Mouse (Mus musculus) thymus, postnatal 14 days (tissue): ENCODE results near the gene Ccdc162.
A peak's percentile ranks its signal among the peaks of the same experiment; 100 is the strongest.

Source experiments
- DNase-seq: peaks from one replicate; pipeline ENCODE4 v3.0.0; 2021

Gene Ccdc162

DNA sequence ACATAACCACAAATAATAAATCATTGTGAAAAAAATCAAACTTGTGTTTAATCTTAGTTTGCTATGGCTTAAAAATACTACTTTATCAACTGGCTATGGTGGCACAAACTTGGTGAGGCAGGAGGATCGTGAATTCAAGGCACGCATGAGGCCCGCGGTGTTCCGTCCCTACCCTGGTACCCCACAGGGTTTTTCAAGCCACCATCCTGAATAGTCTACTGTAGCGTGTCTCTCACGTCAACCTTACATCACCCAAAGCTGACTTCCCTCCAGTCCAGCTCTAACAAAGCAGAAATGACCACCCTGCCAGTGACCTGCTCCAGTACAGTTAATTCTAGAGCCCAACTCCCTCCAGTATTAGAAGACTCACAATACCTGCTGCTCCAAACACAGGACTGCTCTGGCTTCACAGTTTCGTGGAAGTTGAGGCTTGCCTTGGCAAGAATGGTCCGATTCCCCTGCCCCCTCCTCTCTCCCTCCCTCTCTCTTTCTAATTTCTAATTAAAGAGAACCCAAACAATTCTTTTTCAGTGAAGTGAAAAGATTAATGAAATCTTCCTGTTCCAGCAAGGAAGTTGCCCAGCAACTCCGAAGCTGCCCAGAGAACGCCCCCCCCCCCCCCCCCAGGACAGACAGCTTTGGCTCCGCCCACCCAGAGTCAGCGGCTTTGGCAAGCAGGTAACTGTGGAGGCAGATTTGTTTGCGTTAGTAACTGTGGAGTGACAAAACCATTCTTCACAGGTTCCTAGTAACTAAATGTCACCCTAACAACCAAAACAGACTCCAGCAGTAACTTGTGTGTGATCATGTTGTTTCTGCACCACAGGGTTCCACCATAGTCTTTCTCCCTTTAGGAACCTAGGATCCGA is at the start of gene Ccdc162:
TSS of gene Ccdc162 (minus strand) at position 606 of the 869 bp plus-strand sequence.
- no peak for DNase-seq

DNA sequence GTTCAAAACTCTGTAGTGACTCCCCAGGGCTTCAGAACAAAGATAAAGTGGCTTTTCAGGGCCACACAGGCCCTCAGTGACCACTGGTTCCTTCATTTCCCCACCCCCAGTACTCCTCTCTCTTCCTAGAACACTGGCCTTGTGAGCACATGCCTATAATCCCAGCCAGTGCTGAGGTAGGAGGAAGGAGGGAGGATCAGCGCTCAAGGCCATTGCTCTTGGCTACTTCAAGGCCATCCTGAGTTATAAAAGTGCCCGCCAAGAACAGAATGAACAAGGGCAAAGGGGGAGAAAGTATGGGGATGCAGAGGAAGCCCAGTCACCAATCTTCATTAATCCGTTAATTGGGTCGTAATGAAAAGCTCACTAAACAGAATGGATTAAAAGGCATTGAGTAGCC is 49.2 kb upstream of the Ccdc162 start:
- DNase-seq: no peak

GRCm38 (mm10) chr10:41763741-41764385 is 47.4 kb upstream of the Ccdc162 start:
- DNase-seq: no peak

GRCm38 (mm10) chr10:41760866-41761265 is 44.4 kb upstream of the Ccdc162 start:
- no peak for DNase-seq

- DNase-seq: no peak
Observed at GRCm38 (mm10) chr10:41758041-41758440, 41.6 kb upstream of the Ccdc162 start.

- DNase-seq: no peak
Observed at GRCm38 (mm10) chr10:41757226-41757625, 40.8 kb upstream of the Ccdc162 start.

DNA sequence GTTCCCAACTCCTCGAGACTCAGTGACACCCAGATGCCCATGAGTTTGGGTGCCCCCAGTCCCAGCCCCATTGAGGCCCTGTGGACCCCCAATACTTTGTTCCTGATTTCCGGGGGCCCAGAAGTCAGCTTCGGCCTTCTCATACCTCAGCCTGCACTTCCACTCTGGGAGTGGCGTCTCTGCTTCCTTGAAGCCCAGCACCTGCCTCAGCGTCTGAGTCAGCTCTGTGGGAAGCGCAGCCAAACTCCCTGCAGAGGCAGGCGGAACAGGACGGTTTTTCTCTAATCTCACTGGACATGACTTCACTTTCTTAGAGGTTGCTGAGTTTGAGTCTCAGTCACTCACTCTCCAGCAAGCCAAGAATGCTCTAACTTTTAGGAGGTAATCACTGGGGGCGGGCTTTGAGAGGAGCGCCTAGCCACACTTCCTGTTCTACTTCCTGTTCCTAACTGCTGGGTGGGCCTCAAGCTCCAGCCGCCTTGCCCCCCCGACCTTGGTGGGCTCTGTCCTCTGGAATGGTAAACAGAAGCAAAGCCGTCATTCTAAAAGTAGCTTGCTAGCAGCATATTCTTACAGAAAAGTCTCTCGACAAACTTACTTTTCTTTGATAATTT is 35.5 kb upstream of the Ccdc162 start:
- peak; percentile 51 for DNase-seq

- DNase-seq: no peak
Observed at GRCm38 (mm10) chr10:41749306-41749705, 32.9 kb upstream of the Ccdc162 start.

GRCm38 (mm10) chr10:41746554-41746953 is 30.1 kb upstream of the Ccdc162 start:
- DNase-seq: no peak

- no peak for DNase-seq
Observed at GRCm38 (mm10) chr10:41744006-41744405, 27.6 kb upstream of the Ccdc162 start.

- DNase-seq: no peak
Observed at GRCm38 (mm10) chr10:41740221-41740620, 23.8 kb upstream of the Ccdc162 start.

GRCm38 (mm10) chr10:41737245-41737644 is 20.8 kb upstream of the Ccdc162 start:
- no peak for DNase-seq

DNA sequence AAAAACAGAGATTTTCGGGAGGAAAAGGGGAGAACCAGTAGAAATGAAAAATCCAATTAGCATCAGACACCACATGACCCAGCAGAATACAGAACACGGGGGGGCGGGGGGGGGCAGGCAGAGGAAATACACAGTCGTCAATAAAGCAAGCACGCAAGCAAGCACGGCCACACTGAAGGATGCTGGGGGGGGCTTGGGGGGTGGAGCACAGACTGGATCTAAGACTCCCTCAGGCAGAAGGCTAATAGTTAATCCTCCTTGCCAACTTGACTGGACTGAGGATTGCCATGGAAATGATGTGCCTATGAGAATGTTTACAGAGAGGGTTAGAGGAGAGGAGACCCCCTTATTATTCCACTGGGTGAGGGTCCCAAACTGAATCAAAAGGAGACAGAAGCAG is 19.0 kb upstream of the Ccdc162 start:
- DNase-seq: no peak

DNA sequence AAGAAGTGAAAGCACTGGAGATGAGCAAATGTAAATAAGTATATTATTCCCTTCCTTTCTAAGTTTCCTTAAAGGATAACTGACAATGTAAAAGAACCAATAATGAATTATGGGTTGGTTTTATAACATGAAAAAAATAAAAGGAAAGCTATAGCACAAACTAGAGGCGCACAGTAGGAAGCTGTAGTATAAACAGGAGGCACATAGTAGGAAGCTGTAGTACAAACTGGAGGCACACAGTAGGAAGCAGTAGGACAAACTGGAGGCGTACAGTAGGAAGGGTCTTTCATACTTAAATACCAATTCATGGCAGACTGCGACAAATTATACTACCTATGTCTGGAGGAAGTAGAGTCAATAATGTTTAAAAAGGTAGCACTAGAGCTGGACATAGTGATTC is 16.8 kb upstream of the Ccdc162 start:
- DNase-seq: no peak

DNA sequence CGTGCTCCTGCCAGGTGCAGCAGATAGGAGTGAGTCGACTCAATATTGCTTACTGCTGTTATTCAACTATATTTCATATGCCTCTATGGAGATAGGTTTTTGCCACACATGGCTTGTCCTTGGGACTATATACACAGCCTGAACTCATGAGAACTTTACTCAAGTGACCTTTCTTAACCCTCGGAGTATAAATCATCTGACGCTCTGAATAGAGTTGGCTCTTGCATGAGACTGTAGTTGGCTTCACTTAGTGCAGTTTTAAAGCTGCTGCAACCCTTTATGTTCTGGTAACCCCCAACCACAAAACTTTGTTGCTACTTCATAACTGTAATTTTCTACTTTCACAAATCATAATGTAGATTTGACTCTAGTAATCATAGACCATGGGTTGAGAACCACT is 15.5 kb upstream of the Ccdc162 start:
- no peak for DNase-seq

GRCm38 (mm10) chr10:41730746-41731145 is 14.3 kb upstream of the Ccdc162 start:
- DNase-seq: no peak

DNA sequence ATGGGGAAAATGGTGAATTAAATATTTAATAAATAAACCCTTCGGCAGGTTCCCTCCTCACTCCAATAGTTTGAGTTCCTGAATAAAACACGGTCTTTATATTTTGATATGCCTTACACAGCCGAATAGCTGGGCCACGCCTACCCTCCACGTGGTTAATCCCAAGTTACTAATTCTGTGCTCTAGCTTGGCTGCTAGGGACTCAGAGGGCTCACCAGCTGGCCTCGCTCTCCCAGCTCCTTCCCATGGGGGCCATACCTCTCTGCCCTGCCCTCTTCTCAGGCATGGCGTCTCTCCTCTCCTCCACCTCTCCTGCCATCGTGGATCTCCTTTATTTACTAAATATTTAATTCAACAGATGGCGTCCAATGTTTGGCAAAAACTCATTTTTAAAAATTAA is 9.8 kb upstream of the Ccdc162 start:
- no peak for DNase-seq

GRCm38 (mm10) chr10:41719587-41719986 is 3.2 kb upstream of the Ccdc162 start:
- DNase-seq: no peak

DNA sequence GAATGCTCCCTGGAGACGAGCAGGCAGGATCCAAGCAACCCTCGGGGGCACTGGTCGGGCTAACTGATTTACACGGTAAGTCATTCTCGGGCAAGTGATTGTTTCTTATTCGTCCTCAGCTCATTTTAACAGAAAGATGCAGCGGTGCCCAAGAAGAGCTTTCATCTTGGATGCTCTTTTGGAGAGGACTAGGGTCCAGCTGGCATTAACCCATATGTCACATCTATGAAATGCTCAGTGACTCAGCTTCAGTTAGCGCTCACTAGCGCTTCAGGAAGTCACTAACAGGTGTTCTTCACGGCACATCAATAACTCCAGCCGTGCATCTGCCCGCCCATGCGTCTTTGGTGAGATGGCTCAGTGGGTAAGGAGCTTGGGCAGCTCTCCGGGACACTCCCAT is 877 bp downstream of the Ccdc162 start:
- DNase-seq: no peak

- no peak for DNase-seq
Observed at GRCm38 (mm10) chr10:41711467-41711866, 5.0 kb downstream of the Ccdc162 start.

DNA sequence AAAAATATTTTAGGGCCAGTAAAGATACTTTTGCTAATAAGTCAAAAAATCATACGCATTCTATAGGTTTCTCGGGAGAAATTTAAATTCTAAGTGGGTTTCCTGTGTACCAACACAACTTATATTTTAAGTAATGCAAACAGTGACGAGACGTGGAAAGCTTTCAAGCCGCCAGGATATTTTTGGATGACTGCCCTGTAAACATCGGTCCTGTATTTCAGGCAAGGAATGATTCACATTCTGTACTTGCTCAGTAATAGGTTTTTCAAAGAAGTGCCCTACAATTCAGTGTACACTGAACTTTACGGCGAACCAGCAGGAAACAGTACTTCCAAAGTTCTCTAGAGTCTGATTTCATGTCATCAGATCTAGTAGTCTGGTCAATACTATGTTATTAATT is 5.7 kb downstream of the Ccdc162 start:
- DNase-seq: no peak

GRCm38 (mm10) chr10:41709341-41709740 is 7.1 kb downstream of the Ccdc162 start:
- DNase-seq: no peak

- no peak for DNase-seq
Observed at GRCm38 (mm10) chr10:41699669-41700068, 16.8 kb downstream of the Ccdc162 start.

DNA sequence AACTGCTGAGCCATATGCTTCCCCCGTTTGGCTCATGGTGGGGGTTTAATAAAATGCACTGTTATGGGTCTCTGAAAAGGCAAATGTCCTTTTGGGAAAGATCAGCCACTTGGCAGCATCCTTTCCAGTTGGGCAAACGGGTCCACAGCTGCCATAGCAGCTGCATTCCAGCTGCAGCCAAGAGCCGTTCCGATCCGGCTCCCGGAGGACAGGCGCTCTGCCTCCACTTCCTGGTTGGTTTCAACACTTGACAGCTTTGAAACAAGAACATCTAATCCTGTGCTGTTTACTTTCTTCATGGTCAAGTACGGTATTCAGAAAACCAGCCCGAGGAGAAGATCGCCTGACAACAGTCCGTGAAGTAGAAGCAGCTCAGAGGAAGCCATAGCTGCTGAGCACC is 19.4 kb downstream of the Ccdc162 start:
- no peak for DNase-seq
